Mouse (Mus musculus) hindbrain, embryonic 12.5 days (tissue): Measurements from ENCODE around the gene Tut4. TPM values are rescaled to one million over a fixed set of nuclear protein-coding genes. Genes with fewer than 3 reads are reported as not detected.
A peak's percentile ranks its signal among the peaks of the same experiment; 100 is the strongest.

Source experiments
- ATAC-seq: fragments of 200-750 bp; cut with Nextera tagmentation; 2 replicates; pipeline ENCODE4 v1.8.0; 2017; ENCODE audit warnings: moderate TSS enrichment; ENCODE audit not compliant: low FRiP score
- H3K27ac ChIP-seq: fragments of 300-500 bp; sonication (generic); 2 replicates; pipeline ENCODE4 v1.5.1; 2016; ENCODE audit warnings: mild to moderate bottlenecking
- H3K27me3 ChIP-seq: fragments of 300-500 bp; sonication (generic); 2 replicates; pipeline ENCODE4 v1.6.1; 2016; ENCODE audit warnings: mild to moderate bottlenecking
- H3K36me3 ChIP-seq: fragments of 300-500 bp; sonication (generic); 2 replicates; pipeline ENCODE4 v1.6.1; 2016; ENCODE audit warnings: mild to moderate bottlenecking
- H3K4me1 ChIP-seq: fragments of 300-500 bp; sonication (generic); 2 replicates; pipeline ENCODE4 v1.6.1; 2016
- H3K4me2 ChIP-seq: fragments of 300-500 bp; sonication (generic); replicated peaks from 2 replicates; pipeline ENCODE4 v1.6.1; 2016; ENCODE audit warnings: mild to moderate bottlenecking
- H3K4me3 ChIP-seq: fragments of 300-500 bp; sonication (generic); 2 replicates; pipeline ENCODE4 v1.5.1; 2016; ENCODE audit warnings: mild to moderate bottlenecking
- H3K9ac ChIP-seq: fragments of 300-500 bp; sonication (generic); 2 replicates; pipeline ENCODE4 v1.6.1; 2016; ENCODE audit warnings: mild to moderate bottlenecking, moderate library complexity
- H3K9me3 ChIP-seq: fragments of 300-500 bp; sonication (generic); replicated peaks from 2 replicates; pipeline ENCODE4 v1.6.1; 2016; ENCODE audit warnings: mild to moderate bottlenecking
- WGBS: fragments of 180-500 bp; shearing (Covaris S2); methylation state at CpG from one replicate; pipeline ENCODE4 v1.1.7; 2016; 5-methylcytosine and 5-hydroxymethylcytosine counted together
- polyA plus RNA-seq: library from polyadenylated mRNA; unstranded; fragments of >200 nt; fragmentation: Nextera tagmentation; extraction: Ambion mirVana; gene quantifications from 2 replicates; pipeline ENCODE4 v1.2.1, GENCODE M21; 2016

Tut4 gene
- 105 and 118 TPM in 2 replicates for polyA plus RNA-seq

DNA sequence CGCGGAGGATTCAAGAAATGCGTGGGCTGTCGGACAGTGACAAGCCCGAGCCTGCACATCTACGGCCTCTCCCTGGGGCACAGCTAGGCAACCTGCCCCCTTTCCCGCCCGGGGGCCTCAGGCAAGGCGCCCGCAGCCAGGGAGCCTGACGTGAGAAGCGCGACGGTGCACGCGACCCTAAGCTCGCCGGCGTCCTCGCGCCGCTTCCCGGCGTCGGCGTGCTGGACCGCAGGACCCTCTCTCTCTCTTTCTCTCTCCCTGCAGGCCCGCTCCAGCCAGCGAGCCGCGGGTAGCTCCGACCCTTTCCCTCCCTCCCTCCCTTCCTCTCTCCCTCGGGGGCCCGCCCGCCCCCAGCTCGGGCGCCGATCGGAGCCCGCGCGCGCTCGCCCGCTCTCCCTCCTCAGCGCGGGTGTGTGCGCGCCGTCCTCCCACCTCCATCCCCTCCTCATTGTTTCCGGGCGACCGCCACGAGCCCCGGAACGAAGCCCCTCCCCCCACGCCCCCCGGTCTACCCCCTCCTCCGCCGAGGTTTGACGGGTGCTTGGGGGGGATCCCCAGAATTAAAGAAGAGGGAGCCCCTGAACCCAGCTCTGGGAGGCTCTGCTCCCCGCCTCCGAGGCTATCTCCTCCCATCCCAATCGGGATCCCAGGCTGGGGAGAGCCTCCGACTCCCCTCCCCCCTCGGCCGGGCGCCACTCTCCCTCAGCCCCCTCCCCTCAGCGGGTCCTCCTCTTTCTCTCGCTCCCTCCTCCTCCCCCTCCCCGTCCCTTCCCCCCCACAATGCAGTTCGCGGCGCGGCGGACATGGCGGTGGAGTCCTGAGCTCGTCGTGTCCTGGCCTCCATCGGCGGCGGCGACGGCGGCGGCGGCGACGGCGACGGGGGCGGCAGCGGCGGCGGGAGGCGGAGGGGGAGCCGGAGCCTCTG, at the start of gene Tut4:
TSS of gene Tut4 (plus strand) at position 196 of the 925 bp plus-strand sequence.
- peak within 1 kb of the TSS; percentile 99 for H3K9ac ChIP-seq
- peak within 1 kb of the TSS; percentile 99 for H3K27ac ChIP-seq
- peak within 1 kb of the TSS; percentile 94 for H3K4me3 ChIP-seq
- H3K36me3 ChIP-seq: 0 out of 2 replicates have a peak, but pooled peaks cover 4% of the 10 kb centered on the region
- peak within 1 kb of the TSS; percentile 75 for H3K4me2 ChIP-seq
- no peaks in the 10 kb centered on the region for H3K27me3 ChIP-seq
- H3K4me1 ChIP-seq: peaks cover 7% of the 10 kb centered on the region
- under 1% methylated on average over 62 of the region's 97 CpGs for WGBS
- no peaks in the 10 kb centered on the region for H3K9me3 ChIP-seq
- ATAC-seq: peak; percentile 92

- no peak overlapping the region for H3K4me3 ChIP-seq
- H3K4me1 ChIP-seq: no peaks in the 10 kb centered on the region
- no peaks in the 10 kb centered on the region for H3K27me3 ChIP-seq
- H3K9me3 ChIP-seq: no peaks in the 10 kb centered on the region
- no peaks in the 10 kb centered on the region for H3K36me3 ChIP-seq
- H3K4me2 ChIP-seq: no peak overlapping the region
- 85% methylated on average over 2 of the region's 2 CpGs for WGBS
- ATAC-seq: no peak
- no peak overlapping the region for H3K9ac ChIP-seq
- H3K27ac ChIP-seq: no peak overlapping the region
Measured at GRCm38 (mm10) chr4:108424587-108424986, 34.6 kb upstream of the Tut4 start.

DNA sequence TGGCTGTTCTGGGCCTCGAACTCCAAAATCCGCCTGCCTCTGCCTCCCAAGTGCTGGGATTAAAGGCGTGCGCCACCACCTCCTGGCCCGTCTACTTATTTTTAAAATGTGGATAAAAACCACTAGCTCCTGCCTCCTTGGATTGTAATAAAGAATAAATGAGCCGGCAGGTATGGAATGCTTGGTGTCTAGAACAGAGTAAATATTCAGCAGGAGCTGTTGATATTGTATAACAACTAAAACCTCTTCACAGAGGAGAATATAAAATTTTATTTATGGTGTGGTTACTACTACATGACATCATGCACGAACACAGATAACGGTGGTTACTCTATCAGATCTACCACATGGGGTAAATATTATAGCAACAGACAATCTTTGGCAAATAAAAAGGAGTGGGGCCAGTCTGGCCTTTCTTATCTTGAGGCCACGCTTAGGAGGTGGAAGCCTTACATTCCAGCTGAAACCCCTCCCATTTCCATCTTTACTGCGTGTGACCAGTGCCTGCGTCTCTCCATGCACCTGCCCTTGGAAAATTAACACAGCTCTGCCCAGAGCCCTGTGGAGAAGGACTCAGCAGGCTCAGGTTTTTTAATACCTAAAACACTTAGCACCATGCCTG, 31.4 kb upstream of the Tut4 start:
- Histone ChIP-seq H3K4me3 (no peak overlapping the region), H3K4me2 (no peak overlapping the region), H3K36me3 (no peaks in the 10 kb centered on the region), H3K27ac (no peak overlapping the region), H3K9ac (no peak overlapping the region), H3K9me3 (no peaks in the 10 kb centered on the region), H3K4me1 (peaks cover 18% of the 10 kb centered on the region), H3K27me3 (no peaks in the 10 kb centered on the region)
- WGBS: 84% methylated on average over 11 of the region's 11 CpGs
- ATAC-seq: no peak

DNA sequence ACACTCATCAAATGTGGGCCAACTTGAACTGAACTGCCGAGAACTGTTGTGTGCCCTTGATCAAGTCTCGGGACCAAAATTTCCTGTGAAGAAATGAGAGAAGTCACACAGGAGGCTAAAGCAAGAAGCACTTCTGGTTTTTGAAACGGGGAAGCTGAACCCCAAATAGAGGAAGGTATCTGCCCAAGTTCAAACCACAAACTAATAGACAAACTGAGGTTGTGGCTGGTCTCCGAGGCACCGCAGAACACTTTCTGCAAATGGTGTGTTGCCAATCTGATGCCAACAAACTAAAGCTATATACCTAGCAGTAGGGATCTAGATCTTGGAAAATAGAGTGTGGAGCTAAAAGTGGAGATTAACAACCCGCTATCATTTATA, 30.9 kb upstream of the Tut4 start:
- no peak overlapping the region for H3K4me2 ChIP-seq
- no peak for ATAC-seq
- H3K9ac ChIP-seq: no peak overlapping the region
- H3K4me1 ChIP-seq: peaks cover 20% of the 10 kb centered on the region
- H3K36me3 ChIP-seq: no peaks in the 10 kb centered on the region
- H3K4me3 ChIP-seq: no peak overlapping the region
- H3K27ac ChIP-seq: no peak overlapping the region
- no peaks in the 10 kb centered on the region for H3K27me3 ChIP-seq
- WGBS: 84% methylated on average over 6 of the region's 6 CpGs
- no peaks in the 10 kb centered on the region for H3K9me3 ChIP-seq

DNA sequence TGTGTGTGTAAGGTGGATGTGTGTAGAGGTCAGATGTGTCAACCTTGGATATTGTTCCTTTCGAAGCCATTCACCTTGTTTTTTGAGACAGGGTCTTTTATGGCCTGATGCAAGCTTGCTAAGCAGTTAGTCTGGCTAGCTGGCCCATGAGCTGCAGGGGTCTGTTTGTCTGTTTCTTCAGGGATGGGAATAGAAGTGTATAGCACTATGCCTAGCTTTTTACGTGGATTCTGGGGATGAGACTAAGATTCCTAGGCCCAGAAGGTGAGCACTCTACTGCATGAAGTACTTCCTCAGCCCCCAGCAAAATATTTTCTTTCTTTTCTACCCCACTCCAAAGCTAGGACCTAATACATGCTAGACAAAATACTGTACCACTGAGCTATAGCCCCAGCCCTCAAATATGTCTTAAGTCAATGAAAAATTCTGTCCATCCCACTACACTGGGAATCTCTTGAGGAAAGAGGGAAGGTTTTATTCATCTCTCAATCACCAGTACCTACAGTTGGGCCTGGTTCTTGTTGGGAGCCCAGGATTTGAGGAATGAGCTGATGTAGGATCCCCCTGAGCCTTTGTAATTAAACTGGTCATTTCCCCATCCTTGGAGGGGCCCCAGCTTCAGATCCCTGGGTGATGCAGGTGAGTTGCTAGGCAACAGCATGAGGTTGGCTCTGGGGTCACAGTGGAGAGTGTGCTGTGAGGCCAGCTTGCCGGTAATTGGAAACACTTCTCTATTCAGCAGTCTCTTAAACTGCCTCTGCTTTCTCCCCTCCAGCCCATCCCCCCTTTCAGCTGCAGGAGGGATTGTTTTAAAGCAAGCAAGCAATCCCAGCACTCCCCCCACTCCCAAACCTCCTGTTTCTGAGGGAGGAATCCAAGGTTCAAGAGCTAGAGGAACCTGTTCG, 28.3 kb upstream of the Tut4 start:
- H3K36me3 ChIP-seq: no peaks in the 10 kb centered on the region
- no peaks in the 10 kb centered on the region for H3K27me3 ChIP-seq
- H3K4me1 ChIP-seq: peaks cover 24% of the 10 kb centered on the region
- WGBS: 27% methylated on average over 4 of the region's 4 CpGs
- H3K9ac ChIP-seq: no peak overlapping the region
- H3K27ac ChIP-seq: peak overlapping the region; percentile 79
- no peaks in the 10 kb centered on the region for H3K9me3 ChIP-seq
- peak; percentile 90 for ATAC-seq
- no peak overlapping the region for H3K4me2 ChIP-seq
- no peak overlapping the region for H3K4me3 ChIP-seq

GRCm38 (mm10) chr4:108431561-108431936, 27.7 kb upstream of the Tut4 start:
- 0 out of 2 replicates have a peak, but pooled peaks have one; percentile 26 for ATAC-seq
- peaks cover 24% of the 10 kb centered on the region for H3K4me1 ChIP-seq
- no peaks in the 10 kb centered on the region for H3K9me3 ChIP-seq
- H3K4me2 ChIP-seq: no peak overlapping the region
- 30% methylated on average over 2 of the region's 2 CpGs for WGBS
- peak overlapping the region; percentile 79 for H3K27ac ChIP-seq
- no peak overlapping the region for H3K9ac ChIP-seq
- no peaks in the 10 kb centered on the region for H3K27me3 ChIP-seq
- no peak overlapping the region for H3K4me3 ChIP-seq
- no peaks in the 10 kb centered on the region for H3K36me3 ChIP-seq

GRCm38 (mm10) chr4:108433341-108433740, 25.9 kb upstream of the Tut4 start:
- Histone ChIP-seq H3K36me3 (no peaks in the 10 kb centered on the region), H3K4me3 (no peak overlapping the region), H3K9ac (no peak overlapping the region), H3K9me3 (no peaks in the 10 kb centered on the region), H3K27ac (no peak overlapping the region), H3K4me1 (peaks cover 24% of the 10 kb centered on the region), H3K27me3 (no peaks in the 10 kb centered on the region), H3K4me2 (no peak overlapping the region)
- ATAC-seq: no peak
- WGBS: 42% methylated on average over 6 of the region's 6 CpGs

GRCm38 (mm10) chr4:108434221-108434620, 25.0 kb upstream of the Tut4 start:
- WGBS: 86% methylated on average over 4 of the region's 4 CpGs
- H3K4me2 ChIP-seq: no peak overlapping the region
- H3K9ac ChIP-seq: no peak overlapping the region
- no peak for ATAC-seq
- no peak overlapping the region for H3K4me3 ChIP-seq
- peaks cover 24% of the 10 kb centered on the region for H3K4me1 ChIP-seq
- no peaks in the 10 kb centered on the region for H3K27me3 ChIP-seq
- no peaks in the 10 kb centered on the region for H3K36me3 ChIP-seq
- H3K27ac ChIP-seq: 0 out of 2 replicates have a peak overlapping the region, but pooled peaks have one; percentile 12
- H3K9me3 ChIP-seq: no peaks in the 10 kb centered on the region

DNA sequence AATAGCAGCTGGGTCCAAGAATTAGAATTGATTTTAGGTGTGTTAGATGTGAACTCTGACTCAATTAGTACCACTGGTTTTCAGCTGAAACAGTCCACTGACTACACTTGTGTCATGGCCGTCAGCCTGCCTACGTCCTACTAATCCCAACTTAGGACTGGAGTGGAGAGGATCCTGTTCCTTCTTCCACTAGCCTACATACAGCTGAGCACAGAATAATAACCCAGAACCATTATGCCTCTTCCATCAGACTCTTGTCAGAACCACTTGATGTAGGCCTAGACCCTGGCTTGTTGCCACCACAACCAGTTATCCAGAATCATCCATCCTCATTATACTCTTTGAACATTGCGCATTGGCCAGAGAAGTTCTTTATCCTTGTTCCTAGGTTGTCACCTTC, 24.4 kb upstream of the Tut4 start:
- H3K9me3 ChIP-seq: no peaks in the 10 kb centered on the region
- H3K4me2 ChIP-seq: no peak overlapping the region
- no peak for ATAC-seq
- no peaks in the 10 kb centered on the region for H3K27me3 ChIP-seq
- H3K27ac ChIP-seq: no peak overlapping the region
- no peak overlapping the region for H3K9ac ChIP-seq
- no peak overlapping the region for H3K4me3 ChIP-seq
- 93% methylated on average over 3 of the region's 3 CpGs for WGBS
- no peaks in the 10 kb centered on the region for H3K36me3 ChIP-seq
- peaks cover 24% of the 10 kb centered on the region for H3K4me1 ChIP-seq

GRCm38 (mm10) chr4:108435646-108436045, 23.6 kb upstream of the Tut4 start:
- no peaks in the 10 kb centered on the region for H3K27me3 ChIP-seq
- H3K9me3 ChIP-seq: no peaks in the 10 kb centered on the region
- 64% methylated on average over 3 of the region's 3 CpGs for WGBS
- no peak for ATAC-seq
- H3K27ac ChIP-seq: no peak overlapping the region
- H3K4me3 ChIP-seq: no peak overlapping the region
- no peaks in the 10 kb centered on the region for H3K36me3 ChIP-seq
- no peak overlapping the region for H3K9ac ChIP-seq
- no peak overlapping the region for H3K4me2 ChIP-seq
- peaks cover 21% of the 10 kb centered on the region for H3K4me1 ChIP-seq

DNA sequence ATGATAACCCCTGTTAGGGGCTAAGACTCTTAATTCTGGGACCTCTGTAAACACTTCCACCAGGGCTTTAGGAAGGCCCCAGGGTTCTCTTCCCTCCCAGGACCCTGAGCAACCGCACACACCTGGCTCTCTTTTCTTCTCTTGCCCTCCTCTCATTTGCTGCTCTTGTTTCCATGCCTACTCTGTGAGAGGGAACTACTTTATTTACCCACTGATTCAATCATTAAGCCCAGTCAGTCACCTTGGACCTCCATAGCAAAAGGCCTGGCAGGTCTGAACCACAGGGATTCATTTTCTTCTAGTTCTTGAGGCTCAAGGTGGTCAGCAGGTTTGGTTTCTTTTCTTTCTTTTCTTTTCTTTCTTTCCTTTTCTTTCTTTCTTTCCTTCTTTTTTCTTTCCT, 23.0 kb upstream of the Tut4 start:
- Histone ChIP-seq H3K9ac (no peak overlapping the region), H3K9me3 (no peaks in the 10 kb centered on the region), H3K4me3 (no peak overlapping the region), H3K27ac (no peak overlapping the region), H3K4me1 (peaks cover 16% of the 10 kb centered on the region), H3K4me2 (no peak overlapping the region), H3K27me3 (no peaks in the 10 kb centered on the region), H3K36me3 (no peaks in the 10 kb centered on the region)
- ATAC-seq: no peak
- 86% methylated on average over 1 of the region's 1 CpGs for WGBS
